Mouse (Mus musculus): ENCODE data around the gene Mfsd6l. TPM values are rescaled to one million over a fixed set of nuclear protein-coding genes. Genes with fewer than 3 reads are reported as not detected.

Mfsd6l gene
- polyA plus RNA-seq, 1 experiment from 2014 or later: 2.2 TPM

GRCm38 (mm10) chr11:68532773-68533172, 23.2 kb upstream of the Mfsd6l start:
- ATAC-seq (ENCODE audit: insufficient read depth, low FRiP score, low read depth): no peak
- Histone ChIP-seq H3K9me3 (no peaks in the 10 kb centered on the region), H3K4me1 (peaks cover 12% of the 10 kb centered on the region; the same call in 1 of the 2 replicates), H3K4me2 (no peak overlapping the region), H3K4me3 (replicated peaks) (no peak overlapping the region), H3K9ac (no peak overlapping the region), H3K36me3 (no peaks in the 10 kb centered on the region), H3K27ac (no peak overlapping the region), H3K27me3 (replicated peaks) (peaks cover 6% of the 10 kb centered on the region; the same call in 1 of the 2 replicates)
- WGBS: 66% methylated on average over 5 of the region's 5 CpGs

DNA sequence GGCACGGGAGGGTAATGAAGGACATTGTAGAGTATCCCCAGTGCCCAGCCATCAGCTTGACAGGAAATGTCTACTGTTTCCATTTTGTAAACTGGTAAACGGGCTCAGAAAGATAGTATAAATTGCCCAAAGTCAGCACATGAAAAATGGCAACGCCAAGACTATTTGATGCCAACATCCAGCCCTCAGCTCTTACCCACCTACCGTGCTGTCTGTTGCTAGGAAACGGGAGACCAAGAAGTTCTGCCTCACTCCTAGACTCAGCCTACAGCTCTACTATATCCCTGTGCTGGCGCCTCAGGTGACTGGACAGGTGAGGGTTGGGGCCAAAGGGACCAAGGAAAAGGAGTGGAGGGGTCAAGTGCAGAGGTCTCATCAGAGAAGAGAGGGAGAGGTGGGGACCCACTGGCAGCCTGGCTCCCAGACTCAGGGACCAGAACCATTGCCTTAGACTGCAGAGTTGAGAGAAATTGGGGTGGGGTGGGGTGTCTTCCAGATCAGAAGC, 22.0 kb upstream of the Mfsd6l start:
- no peak overlapping the region for H3K4me2 ChIP-seq
- 81% methylated on average over 6 of the region's 6 CpGs for WGBS
- H3K36me3 ChIP-seq: no peaks in the 10 kb centered on the region
- peaks cover 6% of the 10 kb centered on the region; the same call in 1 of the 2 replicates for H3K27me3 ChIP-seq (replicated peaks)
- no peak overlapping the region for H3K9ac ChIP-seq
- ATAC-seq (ENCODE audit: insufficient read depth, low FRiP score, low read depth): no peak
- H3K4me3 ChIP-seq (replicated peaks): no peak overlapping the region
- no peaks in the 10 kb centered on the region for H3K9me3 ChIP-seq
- no peak overlapping the region for H3K27ac ChIP-seq
- peaks cover 12% of the 10 kb centered on the region; the same call in 1 of the 2 replicates for H3K4me1 ChIP-seq

- peaks cover 12% of the 10 kb centered on the region; the same call in 1 of the 2 replicates for H3K4me1 ChIP-seq
- 0 out of 2 replicates have a peak, but pooled peaks have one; percentile 7 for ATAC-seq (ENCODE audit: insufficient read depth, low FRiP score, low read depth)
- 67% methylated on average over 4 of the region's 4 CpGs for WGBS
- no peak overlapping the region for H3K4me2 ChIP-seq
- H3K27me3 ChIP-seq (replicated peaks): peaks cover 6% of the 10 kb centered on the region; the same call in 1 of the 2 replicates
- H3K27ac ChIP-seq: no peak overlapping the region
- H3K9me3 ChIP-seq: no peaks in the 10 kb centered on the region
- no peaks in the 10 kb centered on the region for H3K36me3 ChIP-seq
- H3K9ac ChIP-seq: no peak overlapping the region
- no peak overlapping the region for H3K4me3 ChIP-seq (replicated peaks)
These were observed 20.0 kb upstream of the Mfsd6l start for GRCm38 (mm10) chr11:68536026-68536425.

DNA sequence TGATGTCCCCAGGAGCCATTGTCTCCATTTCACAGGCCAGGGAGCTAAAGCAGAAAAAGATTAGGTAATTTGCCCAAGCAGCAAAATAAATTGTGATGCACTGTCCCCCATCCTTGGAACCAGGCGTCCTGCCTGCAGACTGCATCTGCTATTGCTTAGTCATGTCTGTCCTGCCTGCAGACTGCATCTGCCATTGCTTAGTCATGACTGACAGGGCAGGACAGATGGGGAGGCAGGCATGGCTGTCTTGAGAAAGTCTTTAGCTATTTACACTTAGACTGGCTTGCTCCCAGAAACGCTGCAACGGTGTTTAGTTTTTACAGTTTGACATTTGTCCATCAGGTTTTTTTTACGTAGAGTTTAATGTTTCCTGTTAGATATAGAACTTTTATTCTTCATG, 19.5 kb upstream of the Mfsd6l start:
- no peak overlapping the region for H3K4me3 ChIP-seq (replicated peaks)
- WGBS: 34% methylated on average over 4 of the region's 4 CpGs
- no peak overlapping the region for H3K4me2 ChIP-seq
- peaks cover 8% of the 10 kb centered on the region; the same call in 1 of the 2 replicates for H3K4me1 ChIP-seq
- H3K27me3 ChIP-seq (replicated peaks): 0 out of 2 replicates have a peak, but pooled peaks cover 1% of the 10 kb centered on the region
- H3K36me3 ChIP-seq: no peaks in the 10 kb centered on the region
- no peaks in the 10 kb centered on the region for H3K9me3 ChIP-seq
- H3K27ac ChIP-seq: no peak overlapping the region
- ATAC-seq (ENCODE audit: insufficient read depth, low FRiP score, low read depth): no peak
- H3K9ac ChIP-seq: no peak overlapping the region

DNA sequence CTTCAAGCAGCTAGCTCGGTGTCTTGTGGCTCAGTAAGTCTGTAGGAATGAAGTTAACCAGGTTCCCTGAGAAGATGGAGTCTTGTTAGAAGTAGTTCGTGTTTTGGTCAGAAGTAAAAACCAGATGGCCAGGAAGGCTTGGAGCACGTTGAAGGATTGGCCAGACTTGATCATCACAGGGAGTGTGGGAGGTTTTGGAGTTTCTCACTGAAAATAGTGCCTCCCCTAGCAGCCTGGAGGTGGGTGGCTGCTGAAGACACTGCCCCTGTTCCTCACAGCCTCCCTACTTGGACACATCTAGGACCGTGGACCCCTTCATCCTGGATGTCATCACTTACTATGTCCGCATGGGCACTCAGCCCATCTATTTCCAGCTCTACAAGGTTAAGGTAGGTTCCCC, 16.4 kb upstream of the Mfsd6l start:
- Histone ChIP-seq H3K36me3 (no peaks in the 10 kb centered on the region), H3K27me3 (replicated peaks) (no peaks in the 10 kb centered on the region), H3K4me1 (peaks cover 3% of the 10 kb centered on the region; the same call in 1 of the 2 replicates), H3K4me3 (replicated peaks) (no peak overlapping the region), H3K9me3 (no peaks in the 10 kb centered on the region), H3K27ac (no peak overlapping the region), H3K4me2 (no peak overlapping the region), H3K9ac (no peak overlapping the region)
- WGBS: 56% methylated on average over 5 of the region's 5 CpGs
- ATAC-seq (ENCODE audit: insufficient read depth, low FRiP score, low read depth): no peak

DNA sequence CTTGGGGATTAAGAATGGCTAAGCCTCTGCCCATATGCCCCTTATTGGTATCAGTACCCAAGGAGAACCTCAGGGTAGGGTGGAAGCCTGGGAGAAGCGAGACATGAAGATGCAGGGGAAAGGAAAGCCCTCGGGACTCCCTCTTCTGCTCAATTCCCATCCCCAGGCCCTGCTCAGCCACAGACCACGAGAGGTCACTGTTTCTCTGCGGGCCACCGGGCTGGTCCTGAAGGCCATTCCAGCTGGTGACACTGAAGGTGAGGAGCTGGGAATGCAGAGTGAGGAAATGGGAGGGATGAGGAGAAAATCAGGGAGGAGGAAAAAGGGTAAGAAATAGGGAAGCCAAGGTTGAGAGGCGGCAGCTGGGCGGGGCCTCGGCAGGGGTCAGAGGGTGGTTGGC, 11.4 kb upstream of the Mfsd6l start:
- whole genome bisulfite sequencing: 10% methylated on average over 8 of the region's 8 CpGs
- no peaks in the 10 kb centered on the region for H3K27me3 ChIP-seq (replicated peaks)
- no peaks in the 10 kb centered on the region for H3K36me3 ChIP-seq
- no peak overlapping the region for H3K4me2 ChIP-seq
- H3K9me3 ChIP-seq: no peaks in the 10 kb centered on the region
- H3K4me1 ChIP-seq: peaks cover 5% of the 10 kb centered on the region; the same call in 1 of the 2 replicates
- no peak for ATAC-seq (ENCODE audit: insufficient read depth, low FRiP score, low read depth)
- H3K27ac ChIP-seq: no peak overlapping the region
- H3K9ac ChIP-seq: no peak overlapping the region
- H3K4me3 ChIP-seq (replicated peaks): no peak overlapping the region

DNA sequence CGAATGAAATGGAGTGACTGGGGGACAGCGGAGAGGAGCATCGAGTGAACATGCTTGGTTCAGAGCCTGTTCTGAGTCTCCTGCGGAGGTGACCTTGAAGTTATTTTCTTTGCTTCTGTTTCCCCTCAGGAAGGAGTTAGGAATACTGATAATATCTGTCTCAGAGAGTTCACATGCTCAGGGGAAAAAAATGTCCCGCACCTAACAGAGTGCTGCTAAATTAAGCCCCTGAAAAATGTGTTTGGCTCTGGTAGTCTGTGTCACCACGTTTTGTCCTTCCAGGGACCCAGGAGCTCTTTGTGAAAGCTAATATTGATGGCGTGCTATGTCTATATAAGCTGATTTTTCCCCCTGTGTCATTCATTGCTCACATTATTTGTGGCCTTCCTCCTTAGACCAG, 10.8 kb upstream of the Mfsd6l start:
- Histone ChIP-seq H3K4me2 (no peak overlapping the region), H3K4me3 (replicated peaks) (no peak overlapping the region), H3K9me3 (no peaks in the 10 kb centered on the region), H3K36me3 (no peaks in the 10 kb centered on the region), H3K9ac (no peak overlapping the region), H3K27ac (no peak overlapping the region), H3K27me3 (replicated peaks) (no peaks in the 10 kb centered on the region), H3K4me1 (peaks cover 5% of the 10 kb centered on the region; the same call in 1 of the 2 replicates)
- WGBS: 50% methylated on average over 7 of the region's 7 CpGs
- no peak for ATAC-seq (ENCODE audit: insufficient read depth, low FRiP score, low read depth)

DNA sequence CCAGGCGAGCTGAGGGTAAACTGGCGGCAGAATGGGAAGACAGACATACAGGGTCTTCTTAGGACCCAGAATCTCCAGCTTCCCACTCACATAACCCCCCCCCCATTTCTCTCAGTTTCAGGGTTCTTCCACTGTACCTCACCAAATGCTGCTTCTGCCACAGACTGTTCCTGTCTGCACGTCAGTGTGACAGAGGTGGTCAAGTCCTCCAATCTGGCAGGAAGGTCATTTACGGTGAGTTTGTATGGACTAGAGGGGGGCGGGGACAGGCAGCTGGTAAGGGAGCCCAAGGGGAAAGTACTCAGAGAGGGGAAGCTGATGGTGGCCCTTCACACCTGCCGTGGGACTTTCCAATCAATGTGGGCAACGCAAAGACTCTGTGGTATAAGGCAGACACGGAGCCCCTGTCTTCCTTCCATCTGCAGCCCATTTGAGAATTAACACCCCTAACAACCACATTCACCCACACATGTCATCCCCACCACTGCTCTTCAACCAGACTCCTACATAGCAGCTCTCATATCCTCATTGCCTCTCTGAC, 10.2 kb upstream of the Mfsd6l start:
- Histone ChIP-seq H3K27me3 (replicated peaks) (no peaks in the 10 kb centered on the region), H3K9ac (no peak overlapping the region), H3K4me1 (peaks cover 5% of the 10 kb centered on the region; the same call in 1 of the 2 replicates), H3K4me2 (no peak overlapping the region), H3K4me3 (replicated peaks) (no peak overlapping the region), H3K36me3 (no peaks in the 10 kb centered on the region), H3K27ac (no peak overlapping the region), H3K9me3 (no peaks in the 10 kb centered on the region)
- ATAC-seq (ENCODE audit: insufficient read depth, low FRiP score, low read depth): no peak
- 69% methylated on average over 8 of the region's 8 CpGs for WGBS

GRCm38 (mm10) chr11:68547484-68547883, 8.5 kb upstream of the Mfsd6l start:
- H3K4me3 ChIP-seq (replicated peaks): no peak overlapping the region
- H3K27me3 ChIP-seq (replicated peaks): no peaks in the 10 kb centered on the region
- no peak overlapping the region for H3K27ac ChIP-seq
- WGBS: 47% methylated on average over 2 of the region's 2 CpGs
- H3K36me3 ChIP-seq: no peaks in the 10 kb centered on the region
- H3K4me1 ChIP-seq: peaks cover 5% of the 10 kb centered on the region; the same call in 1 of the 2 replicates
- ATAC-seq (ENCODE audit: insufficient read depth, low FRiP score, low read depth): no peak
- H3K9me3 ChIP-seq: no peaks in the 10 kb centered on the region
- H3K4me2 ChIP-seq: no peak overlapping the region
- H3K9ac ChIP-seq: no peak overlapping the region

DNA sequence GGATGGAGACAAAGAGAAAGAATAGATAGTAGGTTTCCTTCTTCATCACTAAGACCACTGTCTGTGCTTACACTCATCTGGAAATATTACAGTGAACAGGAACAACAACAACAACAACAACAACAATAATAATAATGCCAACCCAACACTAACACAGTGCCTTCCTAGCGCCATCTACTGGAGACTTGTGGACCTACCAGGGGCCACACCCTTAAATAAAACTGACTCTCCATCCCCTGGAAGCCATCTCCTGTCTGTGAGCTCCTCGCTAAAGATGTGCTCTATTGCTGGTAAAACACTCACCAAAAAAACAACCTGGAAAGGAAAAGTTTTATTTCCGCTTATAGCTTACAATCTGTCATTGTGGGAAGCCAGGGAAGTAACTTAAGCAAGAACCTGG, 6.4 kb upstream of the Mfsd6l start:
- no peaks in the 10 kb centered on the region for H3K27me3 ChIP-seq (replicated peaks)
- peaks cover 3% of the 10 kb centered on the region; the same call in 1 of the 2 replicates for H3K4me1 ChIP-seq
- no peak for ATAC-seq (ENCODE audit: insufficient read depth, low FRiP score, low read depth)
- no peak overlapping the region for H3K9ac ChIP-seq
- no peaks in the 10 kb centered on the region for H3K9me3 ChIP-seq
- 54% methylated on average over 3 of the region's 3 CpGs for WGBS
- H3K4me2 ChIP-seq: no peak overlapping the region
- H3K27ac ChIP-seq: no peak overlapping the region
- H3K36me3 ChIP-seq: no peaks in the 10 kb centered on the region
- no peak overlapping the region for H3K4me3 ChIP-seq (replicated peaks)

GRCm38 (mm10) chr11:68550358-68550757, 5.6 kb upstream of the Mfsd6l start:
- Histone ChIP-seq H3K9ac (no peak overlapping the region), H3K27me3 (replicated peaks) (no peaks in the 10 kb centered on the region), H3K4me3 (replicated peaks) (no peak overlapping the region), H3K36me3 (no peaks in the 10 kb centered on the region), H3K27ac (no peak overlapping the region), H3K4me2 (no peak overlapping the region), H3K4me1 (no peaks in the 10 kb centered on the region), H3K9me3 (no peaks in the 10 kb centered on the region)
- ATAC-seq (ENCODE audit: insufficient read depth, low FRiP score, low read depth): no peak
- 65% methylated on average over 4 of the region's 4 CpGs for WGBS

GRCm38 (mm10) chr11:68553981-68554471, 2.0 kb upstream of the Mfsd6l start:
- H3K27ac ChIP-seq: no peak overlapping the region
- 30% methylated on average over 8 of the region's 8 CpGs for WGBS
- no peak overlapping the region for H3K9ac ChIP-seq
- no peak overlapping the region for H3K4me3 ChIP-seq (replicated peaks)
- H3K36me3 ChIP-seq: no peaks in the 10 kb centered on the region
- no peaks in the 10 kb centered on the region for H3K27me3 ChIP-seq (replicated peaks)
- H3K4me1 ChIP-seq: no peaks in the 10 kb centered on the region
- H3K4me2 ChIP-seq: no peak overlapping the region; the same call in 1 of the 2 replicates
- ATAC-seq (ENCODE audit: insufficient read depth, low FRiP score, low read depth): no peak
- no peaks in the 10 kb centered on the region for H3K9me3 ChIP-seq
